Comparison of ENCODE assay signal across 14 mouse cellular contexts in genomic region chr6:88075960-88076517, GRCm38 (mm10). TPM values are rescaled to one million over a fixed set of nuclear protein-coding genes. Genes with fewer than 3 reads are reported as not detected.
DNase-seq lines count a peak whose midpoint lies in the region; ATAC-seq and TF ChIP-seq lines count a peak whose summit lies in the region.
"Had no signal": no experiment of that assay in that cellular context is flagged by ENCODE, and none has a peak within 500 bp of the region (broad histone marks: within the 10 kb centered on the region; RNA-seq: fewer than 3 reads in every experiment).

No protein-coding gene starts in this region.

- no peak for TF ChIP-seq CTCF in gastrocnemius, adult 2 months (IDR thresholded peaks at IDR 0.05)
- TF ChIP-seq CTCF in stomach, postnatal 0 days (IDR thresholded peaks at IDR 0.05; ENCODE audit: low read depth) = no peak
- TF ChIP-seq CTCF in liver, postnatal 0 days (IDR thresholded peaks at IDR 0.05; ENCODE audit: low read depth) = no peak

- WGBS in stomach, embryonic 15.5 days = 68% methylated on average over 1 of the region's 1 CpGs
- 58% methylated on average over 1 of the region's 1 CpGs for WGBS in stomach, postnatal 0 days
- WGBS in liver, postnatal 0 days (ENCODE audit: insufficient replicate concordance) = 56% methylated on average over 1 of the region's 1 CpGs

- no peak for DNase-seq in gastrocnemius, adult 2 months
- no peak for DNase-seq in gastrocnemius, postnatal 4 days (ENCODE audit: low spot score in 2 of 2)
- DNase-seq in stomach, postnatal 0 days (ENCODE audit: low spot score) = no peak
- no peak for DNase-seq in liver, postnatal 0 days
- DNase-seq in spleen, adult 18-20 months = no peak
- no peak for DNase-seq in thymus, postnatal 10 days (ENCODE audit: low spot score in 2 of 2)
- no peak for DNase-seq in heart, adult 11 months
- DNase-seq: adrenal gland, postnatal 25 days; cerebellum, adult 8-10 months; gastrocnemius, postnatal 10 days; heart, postnatal 4 days; left cerebral cortex, postnatal 4 days had no signal

- no peaks in the 10 kb centered on the region; the same call in 1 of the 2 replicates for H3K4me1 ChIP-seq in stomach, embryonic 15.5 days
- no peaks in the 10 kb centered on the region for H3K4me1 ChIP-seq in stomach, postnatal 0 days (replicated peaks; ENCODE audit: control insufficient read depth, insufficient read depth)
- peaks cover 7% of the 10 kb centered on the region; the same call in 1 of the 2 replicates for H3K4me1 ChIP-seq in liver, postnatal 0 days (ENCODE audit: insufficient read depth)

- peak overlapping the region; percentile 79; the same call in 1 of the 2 replicates for H3K4me2 ChIP-seq in stomach, embryonic 15.5 days
- H3K4me2 ChIP-seq in stomach, postnatal 0 days (replicated peaks; ENCODE audit: low read depth) = no peak overlapping the region
- H3K4me2 ChIP-seq in liver, postnatal 0 days (ENCODE audit: low read depth, low read length) = peak overlapping the region; percentile 84

- H3K27me3 ChIP-seq in stomach, embryonic 15.5 days (replicated peaks) = no peaks in the 10 kb centered on the region
- no peaks in the 10 kb centered on the region for H3K27me3 ChIP-seq in stomach, postnatal 0 days (ENCODE audit: control insufficient read depth, insufficient read depth, low read length)
- H3K27me3 ChIP-seq in liver, postnatal 0 days (ENCODE audit: insufficient read depth, low read length) = no peaks in the 10 kb centered on the region

- no peak for ATAC-seq in stomach, embryonic 15.5 days (ENCODE audit: insufficient read depth, low FRiP score, low read depth)
- no peak for ATAC-seq in stomach, postnatal 0 days (ENCODE audit: low FRiP score, low TSS enrichment)
- ATAC-seq in liver, postnatal 0 days = no peak

- intact Hi-C loops in gastrocnemius, adult 2 months (cut with DNase I) = loop anchor here (1.0 to 5.0 kb wide), 3 partner anchors 33 to 164 kb away; partner anchors contain the start of gene Hmces

- no peaks in the 10 kb centered on the region for H3K36me3 ChIP-seq in stomach, embryonic 15.5 days
- no peaks in the 10 kb centered on the region for H3K36me3 ChIP-seq in stomach, postnatal 0 days (ENCODE audit: control insufficient read depth, insufficient read depth, low read length)
- no peaks in the 10 kb centered on the region for H3K36me3 ChIP-seq in liver, postnatal 0 days (replicated peaks; ENCODE audit: insufficient read depth, low read length)
- H3K36me3 ChIP-seq: midbrain, embryonic 12.5 days had no signal

- H3K9me3 ChIP-seq in stomach, embryonic 15.5 days = no peaks in the 10 kb centered on the region
- no peaks in the 10 kb centered on the region for H3K9me3 ChIP-seq in stomach, postnatal 0 days (ENCODE audit: control insufficient read depth, low read length)
- no peaks in the 10 kb centered on the region for H3K9me3 ChIP-seq in liver, postnatal 0 days (ENCODE audit: low read length)
- H3K9me3 ChIP-seq: midbrain, embryonic 12.5 days had no signal

- no peak overlapping the region; the same call in 1 of the 2 replicates for H3K4me3 ChIP-seq in gastrocnemius, adult 2 months
- H3K4me3 ChIP-seq in stomach, embryonic 15.5 days (replicated peaks) = no peak overlapping the region
- H3K4me3 ChIP-seq in stomach, postnatal 0 days (ENCODE audit: low read depth, low read length) = no peak overlapping the region
- H3K4me3 ChIP-seq in liver, postnatal 0 days (ENCODE audit: low read depth, low read length) = no peak overlapping the region

- H3K27ac ChIP-seq in gastrocnemius, adult 2 months = peak overlapping the region; percentile 95
- H3K27ac ChIP-seq in stomach, embryonic 15.5 days = no peak overlapping the region; the same call in 1 of the 2 replicates
- no peak overlapping the region for H3K27ac ChIP-seq in stomach, postnatal 0 days (replicated peaks)
- peak overlapping the region; percentile 95 for H3K27ac ChIP-seq in liver, postnatal 0 days (ENCODE audit: low read depth)

- no peak overlapping the region for H3K9ac ChIP-seq in stomach, embryonic 15.5 days
- H3K9ac ChIP-seq in stomach, postnatal 0 days (ENCODE audit: low read length) = no peak overlapping the region
- H3K9ac ChIP-seq in liver, postnatal 0 days (replicated peaks) = no peak overlapping the region

- TF ChIP-seq EP300 in stomach, postnatal 0 days (optimal IDR thresholded peaks at IDR 0.05) = no peak
- TF ChIP-seq EP300 in liver, postnatal 0 days (IDR thresholded peaks at IDR 0.05; ENCODE audit: low read depth) = peak; percentile 62

RNA-seq across cellular contexts. Expression of gene Rpn1, which starts 8.2 kb away (rescaled TPM):
- 10 to 100 TPM; 75.9 to 83.2 TPM for total RNA-seq in gastrocnemius, adult 2 months (2021)
- 100 to 1,000 TPM; 101 to 110 TPM for total RNA-seq in gastrocnemius, postnatal 4 days (2021)
- polyA plus RNA-seq in stomach, embryonic 15.5 days (2015; fragmentation: Nextera tagmentation; extraction: Ambion mirVana) = 387 and 458 TPM in 2 replicates
- 265 and 266 TPM in 2 replicates for polyA plus RNA-seq in stomach, postnatal 0 days (2015; fragmentation: Nextera tagmentation; extraction: Ambion mirVana)
- polyA plus RNA-seq in liver, postnatal 0 days (2015; fragmentation: Nextera tagmentation; extraction: Ambion mirVana) = 102 and 112 TPM in 2 replicates

RNA-seq across cellular contexts. Expression of gene Rab7, which starts 31.0 kb away (rescaled TPM):
- total RNA-seq in gastrocnemius, adult 2 months (2021) = 100 to 1,000 TPM; 320 to 401 TPM
- 100 to 1,000 TPM; 193 to 208 TPM for total RNA-seq in gastrocnemius, postnatal 4 days (2021)
- 212 and 228 TPM in 2 replicates for polyA plus RNA-seq in stomach, embryonic 15.5 days (2015; fragmentation: Nextera tagmentation; extraction: Ambion mirVana)
- polyA plus RNA-seq in stomach, postnatal 0 days (2015; fragmentation: Nextera tagmentation; extraction: Ambion mirVana) = 179 and 198 TPM in 2 replicates
- polyA plus RNA-seq in liver, postnatal 0 days (2015; fragmentation: Nextera tagmentation; extraction: Ambion mirVana) = 110 and 111 TPM in 2 replicates

Comparison
In these comparisons a context has a peak if more than half of its experiments do, and no peak if none do; other contexts are left out.
1. H3K27ac ChIP-seq: peak in gastrocnemius, adult 2 months (single experiment) and liver, postnatal 0 days (single experiment); none in stomach, embryonic 15.5 days (single experiment) and stomach, postnatal 0 days (single experiment).